Mouse (Mus musculus): ENCODE measurements around the gene Mat2a. TPM values are rescaled to one million over a fixed set of nuclear protein-coding genes. Genes with fewer than 3 reads are reported as not detected.
A peak's percentile ranks its signal among the peaks of the same experiment; 100 is the strongest.

Mat2a gene
- polyA plus RNA-seq, 1 experiment from 2014 or later = 355 TPM

DNA sequence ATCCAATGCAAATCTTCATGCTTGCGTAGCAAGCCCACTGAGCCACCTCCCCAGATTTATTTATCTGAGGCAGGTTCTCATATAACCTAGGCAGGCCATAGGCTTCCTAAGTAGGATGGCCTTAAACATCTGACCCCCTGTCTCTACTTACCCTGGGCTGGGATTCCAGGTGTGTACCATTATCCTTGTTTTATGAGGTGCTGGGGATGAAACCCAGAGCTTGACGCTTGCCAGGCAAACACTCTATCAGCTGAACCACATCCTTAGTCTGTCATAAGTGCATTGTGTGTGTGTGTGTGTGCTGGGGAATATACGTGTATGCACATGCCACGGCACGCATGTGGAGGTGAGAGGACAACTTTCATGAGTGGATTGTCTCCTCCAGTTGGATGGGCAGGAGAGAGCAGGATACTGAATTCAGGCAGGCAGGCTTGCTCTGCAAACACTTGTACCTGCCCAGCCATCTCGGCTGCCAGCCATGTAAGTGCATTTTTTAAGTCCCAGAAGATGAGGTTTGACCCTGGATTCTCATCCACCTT, 50.5 kb downstream of the Mat2a start:
- H3K36me3 ChIP-seq = peaks cover 26% of the 10 kb centered on the region
- no peak overlapping the region for H3K9ac ChIP-seq
- H3K27me3 ChIP-seq = no peaks in the 10 kb centered on the region
- H3K27ac ChIP-seq = peak overlapping the region; percentile 98
- H3K9me3 ChIP-seq = no peaks in the 10 kb centered on the region
- H3K4me1 ChIP-seq = peaks cover 34% of the 10 kb centered on the region
- H3K4me2 ChIP-seq = peak overlapping the region; percentile 72
- peak overlapping the region; percentile 60 for H3K4me3 ChIP-seq
- 62% methylated on average over 6 of the region's 6 CpGs for WGBS
- ATAC-seq (ENCODE audit: borderline replicate concordance, extremely low read depth, low FRiP score, low TSS enrichment) = no peak

- no peak for ATAC-seq (ENCODE audit: borderline replicate concordance, extremely low read depth, low FRiP score, low TSS enrichment)
- WGBS = 65% methylated on average over 10 of the region's 10 CpGs
- peaks cover 34% of the 10 kb centered on the region for H3K4me1 ChIP-seq
- H3K36me3 ChIP-seq = peaks cover 26% of the 10 kb centered on the region
- H3K4me2 ChIP-seq = peak overlapping the region; percentile 72; the same call in 1 of the 2 replicates
- H3K27ac ChIP-seq = no peak overlapping the region
- no peaks in the 10 kb centered on the region for H3K27me3 ChIP-seq
- no peaks in the 10 kb centered on the region for H3K9me3 ChIP-seq
- H3K4me3 ChIP-seq = no peak overlapping the region
- H3K9ac ChIP-seq = no peak overlapping the region
These were observed 51.1 kb downstream of the Mat2a start for GRCm38 (mm10) chr6:72388266-72388665.

DNA sequence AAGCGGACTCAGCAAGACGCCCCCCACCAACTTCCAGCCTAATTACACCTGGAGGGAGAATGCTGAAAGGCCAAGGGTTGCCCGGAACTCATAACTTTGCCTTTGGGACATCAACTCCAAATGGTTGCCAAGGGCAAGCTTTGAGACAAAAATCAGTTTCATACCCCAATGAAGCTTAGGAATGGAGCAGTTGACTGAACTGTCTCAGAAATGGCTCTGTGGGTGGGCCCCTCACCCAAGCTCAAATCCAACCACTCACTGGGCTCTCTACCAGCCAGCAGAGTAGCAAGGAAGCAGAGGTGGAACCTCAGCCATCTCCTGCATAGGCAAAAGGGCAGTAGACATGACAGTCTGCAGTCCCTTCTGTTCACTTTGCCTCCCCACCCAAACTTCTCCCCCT, 51.5 kb downstream of the Mat2a start:
- Histone ChIP-seq H3K4me1 (peaks cover 34% of the 10 kb centered on the region), H3K9ac (no peak overlapping the region), H3K36me3 (peaks cover 26% of the 10 kb centered on the region), H3K27me3 (no peaks in the 10 kb centered on the region), H3K4me3 (no peak overlapping the region), H3K9me3 (no peaks in the 10 kb centered on the region), H3K4me2 (no peak overlapping the region), H3K27ac (no peak overlapping the region)
- no peak for ATAC-seq (ENCODE audit: borderline replicate concordance, extremely low read depth, low FRiP score, low TSS enrichment)
- 88% methylated on average over 3 of the region's 3 CpGs for WGBS

DNA sequence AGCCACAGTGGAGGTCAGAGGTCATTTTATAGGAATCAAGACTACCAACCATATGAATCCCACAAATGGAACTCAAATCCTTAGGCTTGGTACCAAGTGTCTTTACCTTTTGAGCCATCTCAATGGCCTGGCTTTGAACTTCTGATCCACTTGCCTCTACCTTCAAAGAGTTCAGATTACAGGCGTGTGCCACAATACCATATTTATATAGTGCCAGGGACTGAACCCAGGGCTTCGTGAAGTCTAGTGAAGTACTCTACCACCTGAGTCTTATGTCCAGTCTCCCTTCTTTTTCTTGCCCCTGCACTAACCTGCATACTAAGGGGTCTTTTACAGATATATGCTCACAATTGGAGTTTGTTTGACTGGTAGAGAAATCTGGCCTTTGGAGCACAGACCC, 52.8 kb downstream of the Mat2a start:
- Histone ChIP-seq H3K4me3 (no peak overlapping the region), H3K27ac (no peak overlapping the region), H3K9ac (no peak overlapping the region), H3K9me3 (no peaks in the 10 kb centered on the region), H3K4me1 (peaks cover 31% of the 10 kb centered on the region), H3K36me3 (peaks cover 26% of the 10 kb centered on the region), H3K27me3 (no peaks in the 10 kb centered on the region), H3K4me2 (no peak overlapping the region)
- no peak for ATAC-seq (ENCODE audit: borderline replicate concordance, extremely low read depth, low FRiP score, low TSS enrichment)
- WGBS = 89% methylated on average over 2 of the region's 2 CpGs

DNA sequence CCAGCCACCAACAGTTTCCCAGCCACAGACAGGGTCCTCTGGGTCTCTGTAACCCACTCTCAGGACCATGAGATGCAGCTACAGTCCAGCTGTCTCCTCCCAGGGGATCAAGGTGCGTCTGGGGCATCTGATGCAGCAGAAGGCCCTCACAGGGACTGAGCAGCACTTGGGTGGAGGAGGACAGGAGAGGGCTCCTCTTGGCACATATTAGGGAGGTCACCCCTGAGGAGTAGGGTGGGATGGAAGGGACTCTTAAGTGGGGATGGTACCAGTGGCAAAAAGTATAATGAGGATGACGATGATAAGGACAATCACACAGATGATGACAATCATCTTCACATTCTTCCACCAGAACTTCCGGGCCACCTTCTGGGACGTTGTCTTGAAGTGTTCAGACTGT, 54.1 kb downstream of the Mat2a start:
- Histone ChIP-seq H3K9me3 (no peaks in the 10 kb centered on the region), H3K27ac (no peak overlapping the region), H3K4me2 (no peak overlapping the region), H3K36me3 (peaks cover 26% of the 10 kb centered on the region), H3K27me3 (no peaks in the 10 kb centered on the region), H3K4me3 (no peak overlapping the region), H3K9ac (no peak overlapping the region), H3K4me1 (peaks cover 24% of the 10 kb centered on the region)
- ATAC-seq (ENCODE audit: borderline replicate concordance, extremely low read depth, low FRiP score, low TSS enrichment) = no peak
- 66% methylated on average over 4 of the region's 4 CpGs for WGBS

GRCm38 (mm10) chr6:72383952-72384351, 55.4 kb downstream of the Mat2a start:
- no peak for ATAC-seq (ENCODE audit: borderline replicate concordance, extremely low read depth, low FRiP score, low TSS enrichment)
- H3K4me2 ChIP-seq = no peak overlapping the region
- whole genome bisulfite sequencing = 90% methylated on average over 7 of the region's 7 CpGs

DNA sequence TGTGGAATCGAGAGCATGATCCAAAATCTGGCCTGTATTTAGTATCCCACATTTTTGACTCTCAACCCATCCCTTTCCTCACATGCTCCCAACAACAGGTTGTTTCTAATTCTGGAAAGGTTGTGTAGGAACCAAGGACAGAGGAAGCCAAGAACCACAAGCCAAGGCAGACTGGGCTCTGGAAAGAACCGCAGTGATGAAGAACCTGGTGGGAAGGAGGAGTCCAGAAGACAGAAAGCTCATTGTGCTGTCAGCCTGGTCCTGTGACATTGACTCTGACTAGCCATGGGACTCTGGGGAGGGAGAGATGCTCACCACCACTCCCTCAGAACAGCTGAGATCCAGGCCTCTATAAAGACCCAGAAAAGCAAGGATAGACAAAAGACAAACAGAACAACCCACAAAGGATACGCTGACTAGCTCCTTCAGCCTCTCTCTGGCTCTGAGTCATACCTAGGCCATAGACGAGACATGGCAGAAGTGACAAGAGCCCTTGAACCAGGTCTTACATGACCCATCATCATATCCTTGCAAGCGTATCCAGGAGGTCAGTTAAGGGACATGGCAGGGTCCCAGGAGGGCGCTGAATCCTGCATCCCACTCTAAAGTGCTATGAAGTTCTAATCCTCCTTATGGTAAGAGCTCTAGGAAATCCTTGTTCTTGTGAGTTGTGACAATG, 56.1 kb downstream of the Mat2a start:
- H3K4me3 ChIP-seq = no peak overlapping the region
- WGBS = 77% methylated on average over 6 of the region's 6 CpGs
- no peaks in the 10 kb centered on the region for H3K27me3 ChIP-seq
- H3K27ac ChIP-seq = no peak overlapping the region
- H3K4me1 ChIP-seq = peaks cover 12% of the 10 kb centered on the region
- H3K9me3 ChIP-seq = no peaks in the 10 kb centered on the region
- no peak overlapping the region for H3K9ac ChIP-seq
- peaks cover 26% of the 10 kb centered on the region for H3K36me3 ChIP-seq
- H3K4me2 ChIP-seq = no peak overlapping the region
- ATAC-seq (ENCODE audit: borderline replicate concordance, extremely low read depth, low FRiP score, low TSS enrichment) = no peak

More at GRCm38 (mm10) chr6:72383952-72384351, 55.4 kb downstream of the Mat2a start:
- peaks cover 18% of the 10 kb centered on the region for H3K4me1 ChIP-seq
- H3K9me3 ChIP-seq = no peaks in the 10 kb centered on the region
- peaks cover 26% of the 10 kb centered on the region for H3K36me3 ChIP-seq
- no peak overlapping the region for H3K9ac ChIP-seq
- H3K27me3 ChIP-seq = no peaks in the 10 kb centered on the region
- H3K4me3 ChIP-seq = no peak overlapping the region
- no peak overlapping the region for H3K27ac ChIP-seq

Other genes with a start within 250 kb of the Mat2a start
- gene Atoh8, start 204.0 kb downstream of the Mat2a start, polyA plus RNA-seq (2015; fragmentation: Nextera tagmentation; extraction: Ambion mirVana) = 25.4 and 27.8 TPM in 2 replicates
- 73.4 and 93.8 TPM in 2 replicates for gene Sftpb, start 134.9 kb downstream of the Mat2a start, polyA plus RNA-seq (2015; fragmentation: Nextera tagmentation; extraction: Ambion mirVana)
- 45.1 and 49.6 TPM in 2 replicates for gene Usp39, start 94.4 kb downstream of the Mat2a start, polyA plus RNA-seq (2015; fragmentation: Nextera tagmentation; extraction: Ambion mirVana)
- 27.4 and 28.2 TPM in 2 replicates for gene 0610030E20Rik, start 92.2 kb downstream of the Mat2a start, polyA plus RNA-seq (2015; fragmentation: Nextera tagmentation; extraction: Ambion mirVana)
- 12.1 and 12.2 TPM in 2 replicates for gene Tmem150a, start 84.1 kb downstream of the Mat2a start, polyA plus RNA-seq (2015; fragmentation: Nextera tagmentation; extraction: Ambion mirVana)
- gene Rnf181, start 72.6 kb downstream of the Mat2a start, polyA plus RNA-seq (2015; fragmentation: Nextera tagmentation; extraction: Ambion mirVana) = 130 and 137 TPM in 2 replicates
- gene Vamp5, start 59.1 kb downstream of the Mat2a start, polyA plus RNA-seq (2015; fragmentation: Nextera tagmentation; extraction: Ambion mirVana) = 34.5 and 37.5 TPM in 2 replicates
- gene Vamp8, start 48.9 kb downstream of the Mat2a start, polyA plus RNA-seq (2015; fragmentation: Nextera tagmentation; extraction: Ambion mirVana) = 179 and 194 TPM in 2 replicates
- 36.5 and 40.0 TPM in 2 replicates for gene Ggcx, start 25.2 kb downstream of the Mat2a start, polyA plus RNA-seq (2015; fragmentation: Nextera tagmentation; extraction: Ambion mirVana)
- gene Sh2d6, start 82.1 kb upstream of the Mat2a start, polyA plus RNA-seq (2015; fragmentation: Nextera tagmentation; extraction: Ambion mirVana) = not detected in 2 replicates
- 54.2 and 57.9 TPM in 2 replicates for gene Capg, start 104.8 kb upstream of the Mat2a start, polyA plus RNA-seq (2015; fragmentation: Nextera tagmentation; extraction: Ambion mirVana)
- 16.2 and 17.7 TPM in 2 replicates for gene Elmod3, start 158.9 kb upstream of the Mat2a start, polyA plus RNA-seq (2015; fragmentation: Nextera tagmentation; extraction: Ambion mirVana)
- 18.5 and 18.8 TPM in 2 replicates for gene Retsat, start 158.9 kb upstream of the Mat2a start, polyA plus RNA-seq (2015; fragmentation: Nextera tagmentation; extraction: Ambion mirVana)
- 40.2 and 43.4 TPM in 2 replicates for gene Tgoln1, start 177.4 kb upstream of the Mat2a start, polyA plus RNA-seq (2015; fragmentation: Nextera tagmentation; extraction: Ambion mirVana)